Mouse (Mus musculus): ENCODE results near the gene Kcne1l. TPM values are rescaled to one million over a fixed set of nuclear protein-coding genes. Genes with fewer than 3 reads are reported as not detected.

The Kcne1l gene
- polyA plus RNA-seq, 1 experiment from 2014 or later: 33.5 TPM

GRCm38 (mm10) chrX:142305010-142305868 lies 855 bp downstream of the Kcne1l start:
- 39% methylated on average over 34 of the region's 35 CpGs for WGBS
- H3K27me3 ChIP-seq (replicated peaks; ENCODE audit: control insufficient read depth, insufficient read depth, low read length): no peaks in the 10 kb centered on the region
- H3K4me3 ChIP-seq (ENCODE audit: low read depth, low read length): peak overlapping the region; percentile 13
- peak overlapping the region; percentile 76 for H3K27ac ChIP-seq (ENCODE audit: low read depth, low read length)
- DNase-seq (ENCODE audit: low spot score) (peak; percentile 79), ATAC-seq (peak; percentile 86)
- no peaks in the 10 kb centered on the region for H3K9me3 ChIP-seq (replicated peaks; ENCODE audit: control insufficient read depth, low read length)
- H3K4me1 ChIP-seq (ENCODE audit: control insufficient read depth, insufficient read depth, low read length): no peaks in the 10 kb centered on the region
- H3K9ac ChIP-seq (ENCODE audit: low read length): peak overlapping the region; percentile 37
- no peaks in the 10 kb centered on the region for H3K36me3 ChIP-seq (ENCODE audit: control insufficient read depth, insufficient read depth, low read length)
- H3K4me2 ChIP-seq (ENCODE audit: low read length): peak overlapping the region; percentile 48

GRCm38 (mm10) chrX:142304592-142304991 lies 1.5 kb downstream of the Kcne1l start:
- no peak overlapping the region for H3K4me3 ChIP-seq (ENCODE audit: low read depth, low read length)
- ATAC-seq (no peak), DNase-seq (ENCODE audit: low spot score) (no peak)
- H3K27ac ChIP-seq (ENCODE audit: low read depth, low read length): no peak overlapping the region
- no peak overlapping the region for H3K9ac ChIP-seq (ENCODE audit: low read length)
- H3K4me1 ChIP-seq (ENCODE audit: control insufficient read depth, insufficient read depth, low read length): no peaks in the 10 kb centered on the region
- no peaks in the 10 kb centered on the region for H3K27me3 ChIP-seq (replicated peaks; ENCODE audit: control insufficient read depth, insufficient read depth, low read length)
- H3K4me2 ChIP-seq (ENCODE audit: low read length): no peak overlapping the region
- no peaks in the 10 kb centered on the region for H3K36me3 ChIP-seq (ENCODE audit: control insufficient read depth, insufficient read depth, low read length)
- H3K9me3 ChIP-seq (replicated peaks; ENCODE audit: control insufficient read depth, low read length): no peaks in the 10 kb centered on the region

DNA sequence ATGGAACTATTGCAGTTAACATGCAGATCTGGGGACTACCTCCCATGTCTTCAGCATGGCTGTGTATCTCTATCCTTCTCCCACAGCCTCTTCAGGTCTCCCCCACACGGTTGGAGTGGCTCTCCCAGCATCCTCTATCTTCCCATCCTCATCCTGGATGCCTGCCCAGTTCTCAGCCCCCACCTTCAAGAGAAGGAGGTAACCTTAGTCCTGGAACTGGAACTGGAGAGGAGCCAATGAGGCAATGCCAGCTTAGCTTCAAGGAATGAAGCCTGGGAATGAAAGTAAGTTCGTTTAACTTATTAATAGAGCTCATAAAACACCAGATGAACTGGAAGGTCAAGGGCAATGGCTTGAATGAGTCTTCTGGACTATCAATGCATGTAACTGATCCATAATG lies 2.6 kb downstream of the Kcne1l start:
- ATAC-seq (no peak), DNase-seq (ENCODE audit: low spot score) (no peak)
- 36% methylated on average over 2 of the region's 2 CpGs for WGBS
- Histone ChIP-seq H3K4me2 (ENCODE audit: low read length) (no peak overlapping the region), H3K36me3 (ENCODE audit: control insufficient read depth, insufficient read depth, low read length) (no peaks in the 10 kb centered on the region), H3K4me1 (ENCODE audit: control insufficient read depth, insufficient read depth, low read length) (no peaks in the 10 kb centered on the region), H3K4me3 (ENCODE audit: low read depth, low read length) (no peak overlapping the region), H3K27me3 (replicated peaks; ENCODE audit: control insufficient read depth, insufficient read depth, low read length) (no peaks in the 10 kb centered on the region), H3K9ac (ENCODE audit: low read length) (no peak overlapping the region), H3K9me3 (replicated peaks; ENCODE audit: control insufficient read depth, low read length) (no peaks in the 10 kb centered on the region), H3K27ac (ENCODE audit: low read depth, low read length) (no peak overlapping the region)

DNA sequence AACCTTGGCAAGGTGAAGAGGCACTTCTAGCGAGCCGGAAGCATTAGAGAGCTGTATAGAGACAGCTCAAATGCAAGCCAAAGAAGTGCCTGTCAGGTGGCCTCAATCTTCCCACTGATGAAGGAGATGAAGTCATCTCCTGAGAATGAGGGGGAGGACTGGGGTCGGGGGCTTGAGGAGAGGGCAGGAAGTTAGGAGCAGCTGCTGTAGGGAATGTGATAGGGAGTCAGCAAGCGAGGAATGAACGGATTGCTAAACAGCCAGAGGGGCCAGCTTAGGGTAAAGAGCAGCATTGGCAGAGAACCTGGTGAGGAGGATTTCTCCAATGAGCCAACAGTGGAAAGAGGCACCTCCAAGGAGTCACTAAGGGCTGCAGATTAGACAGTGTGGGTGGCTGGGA lies 20.2 kb downstream of the Kcne1l start:
- DNase-seq (ENCODE audit: low spot score) (no peak), ATAC-seq (no peak)
- Histone ChIP-seq H3K27me3 (replicated peaks; ENCODE audit: control insufficient read depth, insufficient read depth, low read length) (no peaks in the 10 kb centered on the region), H3K9me3 (replicated peaks; ENCODE audit: control insufficient read depth, low read length) (no peaks in the 10 kb centered on the region), H3K27ac (ENCODE audit: low read depth, low read length) (no peak overlapping the region), H3K9ac (ENCODE audit: low read length) (no peak overlapping the region), H3K4me3 (ENCODE audit: low read depth, low read length) (no peak overlapping the region), H3K4me1 (ENCODE audit: control insufficient read depth, insufficient read depth, low read length) (no peaks in the 10 kb centered on the region), H3K36me3 (ENCODE audit: control insufficient read depth, insufficient read depth, low read length) (no peaks in the 10 kb centered on the region), H3K4me2 (ENCODE audit: low read length) (no peak overlapping the region)
- WGBS: 68% methylated on average over 5 of the region's 5 CpGs

DNA sequence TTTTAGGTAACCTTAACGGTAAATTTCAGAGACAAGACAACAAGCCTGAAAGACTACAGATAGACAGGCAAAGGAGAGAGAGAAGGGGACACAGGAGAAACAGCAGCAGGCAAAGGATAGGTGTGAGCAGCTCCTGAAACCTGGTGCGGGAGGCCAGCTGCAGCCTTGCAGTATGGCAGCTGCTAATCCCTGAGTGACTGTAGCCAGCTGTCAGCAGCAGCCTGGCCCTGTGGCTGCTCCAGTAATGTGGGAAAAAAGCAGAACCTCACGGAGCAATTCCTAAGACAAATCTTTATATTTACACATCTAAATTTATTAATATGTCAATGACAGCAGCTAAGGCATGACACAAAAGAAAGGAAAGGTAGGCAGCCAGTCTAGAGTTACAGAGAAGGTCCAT lies 29.5 kb downstream of the Kcne1l start:
- no peak for DNase-seq (ENCODE audit: low spot score)
- WGBS: 66% methylated on average over 3 of the region's 3 CpGs
- Histone ChIP-seq H3K4me3 (ENCODE audit: low read depth, low read length) (no peak overlapping the region), H3K36me3 (ENCODE audit: control insufficient read depth, insufficient read depth, low read length) (no peaks in the 10 kb centered on the region), H3K4me1 (ENCODE audit: control insufficient read depth, insufficient read depth, low read length) (no peaks in the 10 kb centered on the region), H3K27ac (ENCODE audit: low read depth, low read length) (no peak overlapping the region), H3K9me3 (replicated peaks; ENCODE audit: control insufficient read depth, low read length) (no peaks in the 10 kb centered on the region), H3K4me2 (ENCODE audit: low read length) (no peak overlapping the region), H3K27me3 (replicated peaks; ENCODE audit: control insufficient read depth, insufficient read depth, low read length) (no peaks in the 10 kb centered on the region), H3K9ac (ENCODE audit: low read length) (no peak overlapping the region)
- no peak for ATAC-seq

DNA sequence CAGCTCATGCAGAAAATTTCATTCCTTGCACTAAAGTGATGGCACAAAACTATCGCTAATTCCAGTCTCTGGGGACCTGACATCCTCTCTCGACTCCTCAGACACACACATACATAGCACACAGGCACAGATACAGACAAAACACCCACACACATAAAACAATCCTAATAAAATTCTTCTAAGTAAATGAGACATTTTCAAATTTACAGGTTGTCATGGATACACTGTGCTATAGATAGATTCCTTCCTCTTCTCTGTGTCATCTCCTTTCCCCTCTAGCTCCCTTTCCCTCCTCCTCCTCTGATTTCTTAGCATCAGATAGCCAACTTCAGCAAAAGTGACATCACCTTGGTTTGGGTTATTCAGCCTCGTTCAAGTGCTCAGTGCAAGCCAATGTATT lies 30.1 kb downstream of the Kcne1l start:
- Histone ChIP-seq H3K9ac (ENCODE audit: low read length) (no peak overlapping the region), H3K27ac (ENCODE audit: low read depth, low read length) (no peak overlapping the region), H3K36me3 (ENCODE audit: control insufficient read depth, insufficient read depth, low read length) (no peaks in the 10 kb centered on the region), H3K4me3 (ENCODE audit: low read depth, low read length) (no peak overlapping the region), H3K4me2 (ENCODE audit: low read length) (no peak overlapping the region), H3K4me1 (ENCODE audit: control insufficient read depth, insufficient read depth, low read length) (no peaks in the 10 kb centered on the region), H3K9me3 (replicated peaks; ENCODE audit: control insufficient read depth, low read length) (no peaks in the 10 kb centered on the region), H3K27me3 (replicated peaks; ENCODE audit: control insufficient read depth, insufficient read depth, low read length) (no peaks in the 10 kb centered on the region)
- WGBS: 76% methylated on average over 3 of the region's 3 CpGs
- DNase-seq (ENCODE audit: low spot score): no peak
- ATAC-seq: no peak

Other genes with a start within 250 kb of the Kcne1l start
- 0.08 and 0.09 TPM in 2 replicates for gene Gucy2f, start 109.4 kb downstream of the Kcne1l start, polyA plus RNA-seq (2014; fragmentation: Nextera tagmentation; extraction: Ambion mirVana)
- gene Nxt2, start 79.5 kb downstream of the Kcne1l start, polyA plus RNA-seq (2014; fragmentation: Nextera tagmentation; extraction: Ambion mirVana): 27.0 and 28.0 TPM in 2 replicates
- 12.2 and 15.6 TPM in 2 replicates for gene Acsl4, start 84.2 kb upstream of the Kcne1l start, polyA plus RNA-seq (2014; fragmentation: Nextera tagmentation; extraction: Ambion mirVana)